Mouse (Mus musculus) midbrain, embryonic 12.5 days (tissue): ENCODE data around the gene Tapbp. TPM values are rescaled to one million over a fixed set of nuclear protein-coding genes. Genes with fewer than 3 reads are reported as not detected.
"Not testable (repeated sequence)": the region's sequence is repeated elsewhere in the genome, so short reads cannot be mapped to it uniquely, and the experiment has no call there.

Experiments used
- ATAC-seq: fragments of 200-750 bp; cut with Nextera tagmentation; 2 replicates; pipeline ENCODE4 v1.8.0; 2017; ENCODE audit warnings: low read depth, moderate TSS enrichment, moderate library complexity; ENCODE audit not compliant: low FRiP score
- H3K27ac ChIP-seq: fragments of 300-500 bp; sonication (generic); replicated peaks from 2 replicates; pipeline ENCODE4 v1.5.1; 2016; ENCODE audit warnings: mild to moderate bottlenecking
- H3K27me3 ChIP-seq: fragments of 300-500 bp; sonication (generic); 2 replicates; pipeline ENCODE4 v1.6.1; 2016; ENCODE audit warnings: mild to moderate bottlenecking
- H3K36me3 ChIP-seq: fragments of 300-500 bp; sonication (generic); 2 replicates; pipeline ENCODE4 v1.6.1; 2016
- H3K4me1 ChIP-seq: fragments of 300-500 bp; sonication (generic); 2 replicates; pipeline ENCODE4 v1.6.1; 2016
- H3K4me2 ChIP-seq: fragments of 300-500 bp; sonication (generic); replicated peaks from 2 replicates; pipeline ENCODE4 v1.6.1; 2016; ENCODE audit warnings: mild to moderate bottlenecking, moderate library complexity
- H3K4me3 ChIP-seq: fragments of 300-500 bp; sonication (generic); 2 replicates; pipeline ENCODE4 v1.5.1; 2016; ENCODE audit warnings: mild to moderate bottlenecking
- H3K9ac ChIP-seq: fragments of 300-500 bp; sonication (generic); replicated peaks from 2 replicates; pipeline ENCODE4 v1.6.1; 2016; ENCODE audit warnings: mild to moderate bottlenecking, moderate library complexity
- H3K9me3 ChIP-seq: fragments of 300-500 bp; sonication (generic); 2 replicates; pipeline ENCODE4 v1.6.1; 2016; ENCODE audit warnings: mild to moderate bottlenecking
- WGBS: fragments of 180-500 bp; shearing (Covaris S2); methylation state at CpG from one replicate; pipeline ENCODE4 v1.1.7; 2016; 5-methylcytosine and 5-hydroxymethylcytosine counted together
- polyA plus RNA-seq: library from polyadenylated mRNA; unstranded; fragments of >200 nt; fragmentation: Nextera tagmentation; extraction: Ambion mirVana; gene quantifications from 2 replicates; pipeline ENCODE4 v1.2.1, GENCODE M21; 2016

Gene Tapbp
- polyA plus RNA-seq, 1 experiment from 2014 or later = 21.9 TPM

DNA sequence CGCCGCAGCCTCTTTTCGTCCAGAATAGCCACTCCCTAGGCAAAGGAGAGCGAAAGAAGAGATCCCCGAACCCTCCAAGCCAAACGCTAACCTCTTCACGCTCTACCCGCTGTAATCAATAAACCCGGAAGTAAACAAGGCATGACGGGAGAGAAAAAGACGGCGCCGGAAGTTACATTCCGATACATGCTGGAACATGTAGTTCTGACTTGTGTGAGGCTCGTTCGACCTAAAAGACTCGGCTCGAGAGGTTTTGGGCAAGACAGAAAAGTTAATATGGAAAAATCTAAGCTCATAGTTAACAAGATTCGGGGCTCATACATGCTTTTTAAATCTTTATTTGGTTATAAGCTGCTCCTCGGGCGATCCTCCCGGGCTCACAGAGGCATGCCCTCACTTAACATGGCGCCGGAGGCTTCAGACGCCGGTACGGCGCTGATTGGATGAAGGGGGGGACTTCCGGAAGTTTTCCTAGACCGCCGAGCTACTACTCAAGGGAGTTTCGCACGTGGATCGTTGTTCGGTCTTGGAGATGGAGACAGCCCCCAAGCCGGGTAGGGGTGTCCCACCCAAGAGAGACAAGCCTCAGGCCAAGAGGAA lies 24.6 kb downstream of the Tapbp start, which contains the start of the genes Pfdn6 and Wdr46:
Gene Pfdn6, minus strand, starts transcription at position 138 of the 600 bp plus-strand sequence.
Gene Wdr46, plus strand, starts transcription at position 455 of the 600 bp plus-strand sequence.
- Histone ChIP-seq H3K27ac (0 out of 2 replicates have a peak within 1 kb of the TSS, but pooled peaks have one; percentile 16), H3K4me1 (peaks cover 24% of the 10 kb centered on the region), H3K9me3 (no peaks in the 10 kb centered on the region), H3K36me3 (peaks cover 59% of the 10 kb centered on the region), H3K9ac (peak within 1 kb of the TSS; percentile 79), H3K4me2 (peak within 1 kb of the TSS; percentile 99), H3K4me3 (peak within 1 kb of the TSS; percentile 91), H3K27me3 (no peaks in the 10 kb centered on the region)
- ATAC-seq = peak; percentile 90
- under 1% methylated on average over 36 of the region's 36 CpGs for WGBS

DNA sequence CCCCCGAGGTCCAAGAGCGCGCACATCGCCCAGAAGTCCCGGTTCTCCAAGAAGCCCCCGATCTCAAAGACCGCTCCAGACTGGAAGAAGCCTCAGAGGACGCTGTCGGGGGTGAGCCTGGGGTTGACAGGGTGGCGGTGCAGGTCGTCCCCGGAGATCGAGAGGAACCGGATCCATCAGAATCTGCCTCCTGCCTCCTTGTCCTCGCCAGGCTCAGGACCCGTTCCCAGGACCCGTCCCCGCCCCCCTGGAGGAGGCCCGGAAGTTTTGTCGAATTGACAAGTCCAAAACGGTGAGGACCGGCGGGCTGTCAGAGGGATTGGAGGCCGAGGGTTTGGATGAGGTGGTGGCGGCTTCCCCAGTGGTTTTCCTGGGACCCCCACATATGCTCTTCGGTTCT lies 25.3 kb downstream of the Tapbp start:
- H3K27me3 ChIP-seq = no peaks in the 10 kb centered on the region
- H3K9me3 ChIP-seq = no peaks in the 10 kb centered on the region
- peak overlapping the region; percentile 99 for H3K4me2 ChIP-seq
- H3K9ac ChIP-seq = peak overlapping the region; percentile 79
- peak; percentile 5; the same call in 1 of the 2 replicates for ATAC-seq
- H3K4me1 ChIP-seq = peaks cover 24% of the 10 kb centered on the region
- no peak overlapping the region for H3K27ac ChIP-seq
- peak overlapping the region; percentile 91 for H3K4me3 ChIP-seq
- WGBS = 3% methylated on average over 26 of the region's 26 CpGs
- peaks cover 59% of the 10 kb centered on the region for H3K36me3 ChIP-seq

DNA sequence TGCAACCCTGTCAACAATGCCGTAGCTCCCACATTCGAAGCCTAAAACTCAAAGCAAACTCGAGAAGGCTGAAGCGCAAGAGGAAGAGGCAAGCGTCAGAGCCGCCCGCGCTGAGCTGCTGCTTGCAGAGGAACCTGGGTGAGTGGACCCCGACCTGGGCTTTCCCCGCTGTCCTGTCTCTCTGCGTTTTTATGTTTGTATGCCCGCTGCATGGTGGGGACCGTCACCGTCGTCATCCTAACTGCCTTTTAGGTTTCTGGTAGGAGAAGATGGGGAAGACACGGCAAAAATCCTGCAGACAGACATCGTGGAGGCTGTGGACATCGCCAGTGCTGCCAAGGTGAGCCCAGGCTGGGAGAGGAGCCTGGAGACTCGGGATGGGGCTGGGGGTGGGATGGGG lies 25.7 kb downstream of the Tapbp start:
- peak overlapping the region; percentile 91 for H3K4me3 ChIP-seq
- peaks cover 24% of the 10 kb centered on the region for H3K4me1 ChIP-seq
- H3K27ac ChIP-seq = no peak overlapping the region
- WGBS = 65% methylated on average over 19 of the region's 19 CpGs
- H3K27me3 ChIP-seq = no peaks in the 10 kb centered on the region
- H3K9me3 ChIP-seq = no peaks in the 10 kb centered on the region
- no peak for ATAC-seq
- H3K36me3 ChIP-seq = peaks cover 60% of the 10 kb centered on the region
- peak overlapping the region; percentile 79 for H3K9ac ChIP-seq
- H3K4me2 ChIP-seq = peak overlapping the region; percentile 99

DNA sequence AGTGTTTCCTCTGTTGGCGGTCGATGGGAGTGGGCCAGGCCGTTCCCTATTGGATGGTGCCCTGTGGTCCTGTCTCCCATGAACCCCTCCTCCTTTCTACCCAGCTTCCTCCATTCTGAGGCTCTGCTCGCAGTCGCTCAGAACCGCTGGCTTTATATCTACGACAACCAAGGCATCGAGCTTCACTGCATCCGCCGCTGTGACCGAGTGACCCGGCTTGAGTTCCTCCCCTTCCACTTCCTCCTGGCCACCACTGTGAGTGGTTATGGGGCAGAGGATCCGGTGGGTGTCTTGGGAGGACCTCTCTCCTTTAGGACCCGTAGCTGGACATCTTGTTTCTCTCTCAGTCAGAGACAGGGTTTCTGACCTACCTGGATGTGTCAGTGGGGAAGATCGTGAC lies 27.8 kb downstream of the Tapbp start:
- ATAC-seq = no peak
- H3K36me3 ChIP-seq = peaks cover 58% of the 10 kb centered on the region

DNA sequence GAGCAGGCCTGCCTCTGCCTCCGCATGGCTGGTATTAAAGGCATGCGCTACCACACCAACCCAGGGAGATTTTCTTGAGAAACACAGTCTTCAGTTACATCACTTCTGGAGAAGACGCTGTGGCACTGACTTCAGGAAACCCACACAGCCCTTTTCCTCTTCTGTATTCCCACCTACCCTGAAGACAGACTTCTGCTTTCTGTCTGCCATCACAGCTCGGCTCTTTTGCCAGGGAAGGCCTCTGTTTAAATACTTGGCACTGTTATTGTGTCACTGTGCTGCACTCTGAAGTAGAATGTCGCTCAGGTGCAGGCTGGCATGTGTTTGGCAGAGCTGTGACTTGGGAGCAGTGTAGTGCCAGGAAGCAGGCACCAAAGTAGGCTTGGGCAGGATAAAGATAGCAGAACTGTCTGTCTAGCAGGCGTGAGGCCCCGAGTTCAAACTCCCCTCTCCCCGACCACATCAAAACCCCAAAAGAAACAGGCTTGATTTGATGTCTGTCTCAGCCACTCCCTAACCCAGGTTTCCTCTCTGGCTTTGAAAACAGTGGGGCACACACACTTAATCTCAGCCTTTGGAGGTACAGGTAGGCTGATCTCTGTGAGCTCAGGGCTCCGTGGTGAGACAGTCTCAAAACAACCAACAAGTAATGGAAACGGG lies 31.9 kb downstream of the Tapbp start:
- WGBS = 91% methylated on average over 10 of the region's 10 CpGs
- no peak for ATAC-seq
- H3K27ac ChIP-seq = no peak overlapping the region
- no peaks in the 10 kb centered on the region for H3K9me3 ChIP-seq
- H3K4me3 ChIP-seq = no peak overlapping the region
- peaks cover 31% of the 10 kb centered on the region for H3K4me1 ChIP-seq
- no peak overlapping the region for H3K4me2 ChIP-seq
- H3K9ac ChIP-seq = no peak overlapping the region
- H3K36me3 ChIP-seq = peaks cover 77% of the 10 kb centered on the region
- no peaks in the 10 kb centered on the region for H3K27me3 ChIP-seq

More for the DNA sequence above, 27.8 kb downstream of the Tapbp start:
- no peak overlapping the region for H3K4me2 ChIP-seq
- 93% methylated on average over 15 of the region's 15 CpGs for WGBS
- peaks cover 24% of the 10 kb centered on the region for H3K4me1 ChIP-seq
- H3K9ac ChIP-seq = no peak overlapping the region
- H3K4me3 ChIP-seq = no peak overlapping the region
- no peaks in the 10 kb centered on the region for H3K27me3 ChIP-seq
- no peak overlapping the region for H3K27ac ChIP-seq
- no peaks in the 10 kb centered on the region for H3K9me3 ChIP-seq

DNA sequence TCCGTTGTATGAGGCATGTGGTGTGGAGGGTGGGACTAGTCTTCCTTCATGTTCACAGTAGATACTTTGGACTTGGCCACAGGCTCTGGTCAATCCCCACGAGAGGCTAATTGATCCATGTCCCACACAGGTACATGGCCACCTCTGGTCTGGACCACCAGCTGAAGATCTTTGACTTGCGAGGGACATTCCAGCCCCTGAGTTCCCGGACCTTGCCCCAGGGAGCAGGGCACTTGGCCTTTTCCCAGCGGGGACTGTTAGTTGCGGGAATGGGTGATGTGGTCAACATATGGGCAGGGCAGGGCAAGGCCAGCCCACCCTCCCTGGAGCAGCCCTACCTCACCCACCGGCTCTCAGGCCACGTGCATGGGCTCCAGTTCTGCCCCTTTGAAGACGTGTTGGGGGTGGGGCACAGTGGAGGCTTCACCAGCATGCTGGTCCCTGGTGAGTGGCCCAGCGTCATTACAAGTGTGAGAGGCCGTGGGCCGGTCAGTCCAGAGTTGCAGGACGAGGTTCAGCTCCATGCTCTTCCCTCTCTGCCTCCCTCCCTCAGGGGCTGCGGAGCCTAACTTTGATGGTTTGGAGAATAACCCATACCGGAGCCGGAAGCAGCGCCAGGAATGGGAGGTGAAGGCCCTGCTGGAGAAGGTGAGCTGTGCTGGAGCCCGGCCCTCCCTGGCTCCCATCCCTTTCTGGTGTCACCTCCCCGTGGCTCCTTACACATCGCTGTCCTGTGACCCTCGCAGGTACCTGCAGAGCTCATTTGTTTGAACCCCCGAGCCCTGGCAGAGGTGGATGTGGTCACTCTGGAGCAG lies 32.6 kb downstream of the Tapbp start:
- H3K36me3 ChIP-seq = peaks cover 77% of the 10 kb centered on the region
- ATAC-seq = no peak
- no peak overlapping the region for H3K4me3 ChIP-seq
- 87% methylated on average over 22 of the region's 22 CpGs for WGBS
- no peaks in the 10 kb centered on the region for H3K27me3 ChIP-seq
- no peak overlapping the region for H3K4me2 ChIP-seq
- H3K9ac ChIP-seq = no peak overlapping the region
- H3K27ac ChIP-seq = no peak overlapping the region
- H3K9me3 ChIP-seq = no peaks in the 10 kb centered on the region
- peaks cover 38% of the 10 kb centered on the region for H3K4me1 ChIP-seq

DNA sequence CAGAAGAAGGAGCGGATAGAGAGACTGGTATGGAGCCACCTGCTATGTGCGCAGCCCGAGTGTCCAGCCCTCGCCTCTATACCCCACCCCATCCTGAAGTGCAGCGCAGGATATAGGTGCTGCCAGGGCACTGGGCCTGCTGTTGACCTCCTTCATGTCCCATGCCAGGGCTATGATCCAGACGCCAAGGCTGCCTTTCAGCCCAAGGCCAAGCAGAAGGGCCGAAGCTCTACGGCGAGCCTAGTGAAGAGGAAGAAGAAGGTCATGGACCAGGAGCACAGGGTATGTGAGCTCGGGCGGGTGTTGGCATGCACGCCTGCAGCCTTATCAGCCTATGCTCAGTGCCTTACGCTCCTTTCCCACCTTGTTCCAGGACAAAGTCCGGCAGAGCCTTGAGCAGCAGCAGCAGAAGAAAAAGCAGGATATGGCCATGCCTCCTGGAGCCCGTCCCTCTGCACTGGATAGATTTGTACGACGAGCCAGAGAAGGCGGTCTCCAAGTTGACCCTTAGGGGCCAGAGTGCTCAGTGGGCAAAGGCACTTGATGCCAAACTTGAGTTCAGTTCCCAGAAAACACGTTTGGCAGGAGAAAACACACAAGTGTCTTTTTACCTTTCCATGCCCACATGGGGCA lies 33.3 kb downstream of the Tapbp start:
- no peak for ATAC-seq

DNA sequence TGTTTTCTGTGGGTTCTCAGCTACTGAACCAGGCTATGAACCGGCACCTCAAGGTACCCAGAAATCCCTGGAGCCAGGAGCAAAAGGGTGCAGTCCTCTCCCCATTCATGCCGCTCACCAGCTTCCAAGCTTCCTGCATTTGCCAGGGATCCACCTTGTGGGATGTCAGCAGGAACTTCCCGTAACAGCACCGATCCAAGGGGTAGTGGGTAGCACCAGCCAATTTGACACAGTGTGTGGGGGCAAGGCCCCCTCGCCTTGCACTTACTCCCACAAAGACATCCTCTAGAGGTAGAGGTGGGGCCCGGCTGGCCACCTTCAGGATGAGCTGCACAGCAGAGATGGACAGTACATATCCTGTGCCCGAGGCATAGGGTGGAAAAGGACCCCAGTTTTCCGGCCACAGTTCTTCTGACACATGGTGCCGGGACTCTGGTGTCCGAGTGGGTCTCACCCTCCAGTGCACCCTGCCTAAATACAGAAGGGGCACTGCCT lies 34.5 kb downstream of the Tapbp start:
- Histone ChIP-seq H3K9ac (peak overlapping the region; percentile 63), H3K36me3 (peaks cover 66% of the 10 kb centered on the region), H3K4me3 (peak overlapping the region; percentile 48), H3K27ac (peak overlapping the region; percentile 89; the same call in 1 of the 2 replicates), H3K4me1 (peaks cover 54% of the 10 kb centered on the region), H3K9me3 (no peaks in the 10 kb centered on the region), H3K4me2 (peak overlapping the region; percentile 76), H3K27me3 (no peaks in the 10 kb centered on the region)
- WGBS = 74% methylated on average over 10 of the region's 10 CpGs
- no peak for ATAC-seq

More for the DNA sequence above, 33.3 kb downstream of the Tapbp start:
- no peak overlapping the region for H3K4me3 ChIP-seq
- no peaks in the 10 kb centered on the region for H3K9me3 ChIP-seq
- WGBS = 93% methylated on average over 19 of the region's 19 CpGs
- no peak overlapping the region for H3K27ac ChIP-seq
- H3K27me3 ChIP-seq = no peaks in the 10 kb centered on the region
- no peak overlapping the region for H3K9ac ChIP-seq
- peaks cover 75% of the 10 kb centered on the region for H3K36me3 ChIP-seq
- H3K4me2 ChIP-seq = no peak overlapping the region
- H3K4me1 ChIP-seq = peaks cover 46% of the 10 kb centered on the region

DNA sequence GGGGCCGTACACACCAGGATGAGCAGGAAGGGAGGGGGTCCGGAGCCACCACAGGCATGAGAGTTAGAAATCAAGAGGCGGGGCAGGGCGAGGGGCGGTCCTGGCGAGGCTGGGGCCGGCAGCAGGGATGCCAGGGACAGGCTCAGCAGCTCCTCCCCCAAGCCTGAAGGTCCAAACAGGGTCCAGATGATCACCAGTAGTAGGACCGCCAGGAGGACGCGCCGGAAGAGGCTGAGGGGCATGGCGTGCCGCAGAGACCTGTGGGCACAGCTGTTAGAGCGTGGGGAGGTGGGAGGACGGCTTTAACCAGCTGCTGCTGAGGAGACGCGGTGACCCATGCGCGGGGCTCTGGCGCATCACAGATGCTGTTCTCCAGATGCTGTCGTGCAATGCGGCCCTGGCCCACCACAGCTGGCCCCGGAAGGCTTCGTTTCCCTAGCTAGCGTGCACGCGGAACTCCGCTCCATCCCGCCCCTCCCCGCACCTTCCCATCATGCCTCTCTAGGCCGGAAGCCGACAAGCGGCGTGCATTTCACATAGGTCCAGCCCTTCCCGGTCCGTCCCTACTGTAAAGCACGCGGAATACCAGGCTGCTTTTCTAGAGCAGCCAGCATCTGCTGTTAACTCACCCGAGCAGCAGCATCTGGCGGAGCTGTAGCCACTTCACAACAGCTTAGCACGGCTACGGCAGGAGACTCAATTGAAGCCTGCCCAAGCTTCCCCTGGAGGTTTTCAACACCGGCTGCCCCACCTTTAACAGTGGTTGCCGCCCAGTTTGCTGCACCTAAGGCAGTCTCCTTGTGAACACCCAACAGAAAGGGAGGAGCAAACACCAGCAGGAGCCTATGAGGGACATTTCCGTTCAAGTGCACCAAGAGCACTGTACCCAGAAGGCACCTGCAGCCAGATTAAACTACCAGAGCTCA lies 35.6 kb downstream of the Tapbp start, which contains the start of gene B3galt4:
Gene B3galt4, minus strand, starts transcription at position 468 of the 926 bp plus-strand sequence.
- Histone ChIP-seq H3K4me1 (peaks cover 55% of the 10 kb centered on the region), H3K36me3 (peaks cover 55% of the 10 kb centered on the region), H3K9me3 (no peaks in the 10 kb centered on the region), H3K9ac (peak within 1 kb of the TSS; percentile 63), H3K4me2 (peak within 1 kb of the TSS; percentile 76), H3K4me3 (peak within 1 kb of the TSS; percentile 48), H3K27ac (peak within 1 kb of the TSS; percentile 89), H3K27me3 (no peaks in the 10 kb centered on the region)
- peak; percentile 67 for ATAC-seq
- WGBS = 2% methylated on average over 45 of the region's 45 CpGs

DNA sequence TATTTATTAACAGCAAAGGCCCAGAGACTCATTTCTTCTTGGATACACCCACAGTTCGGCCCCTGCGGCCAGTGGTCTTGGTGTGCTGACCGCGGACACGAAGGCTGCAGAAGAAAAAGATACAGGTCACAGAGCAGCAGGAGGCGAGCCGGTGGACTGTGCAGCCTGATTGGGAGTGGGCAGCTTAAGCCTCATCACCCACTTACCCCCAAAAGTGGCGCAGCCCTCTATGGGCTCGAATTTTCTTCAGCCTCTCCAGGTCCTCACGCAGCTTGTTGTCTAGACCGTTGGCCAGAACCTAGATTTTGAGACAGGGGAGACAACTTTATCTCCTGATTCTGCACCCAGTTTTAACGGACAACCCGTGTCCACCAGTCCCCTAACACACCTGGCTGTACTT lies 36.3 kb downstream of the Tapbp start:
- H3K4me3 ChIP-seq = peak overlapping the region; percentile 48; the same call in 1 of the 2 replicates
- H3K4me1 ChIP-seq = peaks cover 61% of the 10 kb centered on the region
- not testable (repeated sequence) for H3K9me3 ChIP-seq, H3K27me3 ChIP-seq, H3K9ac ChIP-seq, ATAC-seq
- peak overlapping the region; percentile 89; the same call in 1 of the 2 replicates for H3K27ac ChIP-seq
- WGBS = 71% methylated on average over 13 of the region's 13 CpGs
- H3K4me2 ChIP-seq = peak overlapping the region; percentile 76
- peaks cover 49% of the 10 kb centered on the region for H3K36me3 ChIP-seq
